Mouse (Mus musculus) hindbrain, postnatal 0 days (tissue): ENCODE results near the gene Reln. TPM values are rescaled to one million over a fixed set of nuclear protein-coding genes. Genes with fewer than 3 reads are reported as not detected.

Experiments
- ATAC-seq: fragments of 200-750 bp; cut with Nextera tagmentation; 2 replicates; pipeline ENCODE4 v1.8.0; 2017; ENCODE audit warnings: mild to moderate bottlenecking, moderate TSS enrichment, moderate library complexity
- DNase-seq: peaks from one replicate; pipeline ENCODE4 v3.0.0-alpha.2; 2015; ENCODE audit warnings: low spot score
- H3K27ac ChIP-seq: fragments of 300-500 bp; sonication (generic); 2 replicates; pipeline ENCODE4 v1.5.1; 2014; ENCODE audit warnings: mild to moderate bottlenecking
- H3K27me3 ChIP-seq: fragments of 300-500 bp; sonication (generic); 2 replicates; pipeline ENCODE4 v1.6.1; 2014; ENCODE audit warnings: low read length, mixed read lengths; ENCODE audit not compliant: insufficient read depth
- H3K36me3 ChIP-seq: fragments of 300-500 bp; sonication (generic); 2 replicates; pipeline ENCODE4 v1.6.1; 2014; ENCODE audit warnings: low read length, mixed read lengths; ENCODE audit not compliant: insufficient read depth
- H3K4me1 ChIP-seq: fragments of 300-500 bp; sonication (generic); 2 replicates; pipeline ENCODE4 v1.6.1; 2014; ENCODE audit warnings: antibody characterized with exemption, low read length, mixed read lengths; ENCODE audit not compliant: insufficient read depth
- H3K4me2 ChIP-seq: fragments of 300-500 bp; sonication (generic); 2 replicates; pipeline ENCODE4 v1.6.1; 2014; ENCODE audit warnings: low read depth, mild to moderate bottlenecking, low read length, moderate library complexity, mixed read lengths
- H3K4me3 ChIP-seq: fragments of 300-500 bp; sonication (generic); 2 replicates; pipeline ENCODE4 v1.5.1; 2014; ENCODE audit warnings: low read length
- H3K9ac ChIP-seq: fragments of 300-500 bp; sonication (generic); replicated peaks from 2 replicates; pipeline ENCODE4 v1.6.1; 2014; ENCODE audit warnings: mild to moderate bottlenecking, low read length, moderate library complexity, mixed read lengths
- H3K9me3 ChIP-seq: fragments of 300-500 bp; sonication (generic); 2 replicates; pipeline ENCODE4 v1.6.1; 2016; ENCODE audit warnings: low read length, mixed read lengths
- CTCF ChIP-seq: IDR thresholded peaks from 2 replicates; pipeline ENCODE4 v1.5.1; 2016; ENCODE audit warnings: antibody characterized with exemption, control low read depth, low read depth
- WGBS: fragments of 180-500 bp; shearing (Covaris S2); extraction: QIAGEN DNeasy Blood & Tissue Kit; methylation state at CpG from one replicate; pipeline ENCODE4 v1.1.7; 2014; 5-methylcytosine and 5-hydroxymethylcytosine counted together
- polyA plus RNA-seq: library from polyadenylated mRNA; unstranded; fragments of >200 nt; fragmentation: Nextera tagmentation; extraction: Ambion mirVana; gene quantifications from 2 replicates; pipeline ENCODE4 v1.2.1, GENCODE M21; 2015
- total RNA-seq: library from RNA; depleted of rRNA; stranded (reverse); fragments of >200 nt; gene quantifications from 2 replicates; pipeline ENCODE4 v1.2.3, GENCODE M21; 2014

The Reln gene
- total and polyA plus RNA-seq, 2 experiments from 2014 or later = 41.9 to 226 TPM

- 19% methylated on average over 5 of the region's 5 CpGs for WGBS
- Histone ChIP-seq H3K27me3 (no peaks in the 10 kb centered on the region), H3K36me3 (no peaks in the 10 kb centered on the region), H3K9ac (no peak overlapping the region), H3K4me2 (no peak overlapping the region), H3K4me3 (no peak overlapping the region), H3K4me1 (no peaks in the 10 kb centered on the region), H3K9me3 (no peaks in the 10 kb centered on the region), H3K27ac (no peak overlapping the region)
- no peak for TF ChIP-seq CTCF
- DNase-seq (peak; percentile 24), ATAC-seq (no peak)
Measured at GRCm38 (mm10) chr5:21973266-21974010, 371.1 kb downstream of the Reln start.

GRCm38 (mm10) chr5:21961796-21962195 is 382.7 kb downstream of the Reln start:
- Histone ChIP-seq H3K36me3 (no peaks in the 10 kb centered on the region), H3K27me3 (no peaks in the 10 kb centered on the region), H3K9me3 (no peaks in the 10 kb centered on the region), H3K4me1 (no peaks in the 10 kb centered on the region), H3K4me2 (no peak overlapping the region), H3K27ac (no peak overlapping the region), H3K9ac (no peak overlapping the region), H3K4me3 (no peak overlapping the region)
- TF ChIP-seq CTCF = no peak
- ATAC-seq (no peak), DNase-seq (no peak)
- 97% methylated on average over 1 of the region's 1 CpGs for WGBS

DNA sequence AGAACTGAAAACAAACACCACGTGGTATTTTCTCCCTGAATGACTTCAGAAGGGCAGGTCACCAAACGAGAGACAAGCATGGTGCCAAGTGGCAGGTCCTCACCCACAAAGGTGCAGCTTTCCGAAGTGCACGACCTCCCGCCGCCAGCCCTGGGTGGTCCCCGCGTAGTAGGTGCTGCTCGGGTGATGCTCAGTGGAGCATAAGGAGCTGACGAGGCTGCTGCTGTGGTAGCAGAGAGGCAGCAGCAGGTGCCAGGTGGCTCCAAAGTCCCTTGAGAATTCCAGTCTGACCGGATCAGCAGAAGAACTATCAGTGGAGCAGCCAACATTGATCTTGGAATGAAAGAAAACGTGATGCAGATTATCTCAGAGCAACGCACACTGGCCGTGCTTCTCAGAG is 384.4 kb downstream of the Reln start:
- Histone ChIP-seq H3K4me1 (no peaks in the 10 kb centered on the region), H3K9me3 (no peaks in the 10 kb centered on the region), H3K9ac (no peak overlapping the region), H3K4me3 (no peak overlapping the region), H3K4me2 (no peak overlapping the region), H3K27me3 (no peaks in the 10 kb centered on the region), H3K36me3 (no peaks in the 10 kb centered on the region), H3K27ac (no peak overlapping the region)
- WGBS = 57% methylated on average over 14 of the region's 14 CpGs
- no peak for TF ChIP-seq CTCF
- DNase-seq (peak; percentile 33), ATAC-seq (no peak)

DNA sequence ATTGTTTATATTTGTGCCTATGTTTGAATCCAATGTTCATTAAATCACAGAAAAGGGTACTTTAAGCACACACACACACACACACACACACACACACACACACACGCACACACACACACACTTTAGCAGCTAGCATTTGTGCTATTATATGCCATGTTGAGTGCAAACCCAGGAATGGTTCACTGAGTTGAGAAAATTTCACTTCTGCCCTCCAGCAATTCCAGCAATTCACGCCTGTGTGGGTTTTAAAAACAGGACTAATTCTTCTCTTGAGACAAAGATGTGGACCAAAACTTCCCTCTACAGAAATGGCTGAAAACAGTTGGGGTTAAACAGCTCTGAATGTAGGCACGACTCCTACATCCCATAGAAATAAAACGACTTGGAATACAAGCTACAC is 386.9 kb downstream of the Reln start:
- no peaks in the 10 kb centered on the region for H3K9me3 ChIP-seq
- WGBS = 69% methylated on average over 4 of the region's 4 CpGs
- H3K27ac ChIP-seq = no peak overlapping the region
- ATAC-seq (no peak), DNase-seq (no peak)
- no peaks in the 10 kb centered on the region for H3K36me3 ChIP-seq
- H3K27me3 ChIP-seq = no peaks in the 10 kb centered on the region
- H3K4me2 ChIP-seq = no peak overlapping the region
- TF ChIP-seq CTCF = no peak
- H3K9ac ChIP-seq = no peak overlapping the region
- H3K4me1 ChIP-seq = no peaks in the 10 kb centered on the region
- H3K4me3 ChIP-seq = no peak overlapping the region

DNA sequence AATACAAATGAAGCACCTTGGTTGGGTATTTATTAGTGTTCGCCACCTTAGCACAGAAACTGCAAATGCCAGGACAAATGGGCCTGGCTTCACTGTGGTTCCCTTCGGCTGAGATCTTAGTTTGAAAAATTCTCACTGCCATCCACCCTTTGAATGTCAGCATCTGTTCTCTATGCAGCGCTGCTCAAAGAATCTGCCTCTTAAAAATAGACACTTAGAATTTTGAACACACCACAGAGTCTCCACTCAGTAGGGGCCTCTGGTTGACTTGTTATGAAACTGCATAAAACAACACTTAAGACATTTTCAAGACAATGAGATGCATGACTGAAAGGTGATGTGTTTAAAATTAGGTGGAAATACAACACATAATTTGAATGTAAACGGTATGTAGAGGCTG is 387.4 kb downstream of the Reln start:
- Histone ChIP-seq H3K9ac (no peak overlapping the region), H3K9me3 (no peaks in the 10 kb centered on the region), H3K36me3 (no peaks in the 10 kb centered on the region), H3K27me3 (no peaks in the 10 kb centered on the region), H3K4me2 (no peak overlapping the region), H3K4me3 (no peak overlapping the region), H3K4me1 (no peaks in the 10 kb centered on the region), H3K27ac (no peak overlapping the region)
- TF ChIP-seq CTCF = no peak
- no peak for DNase-seq
- 77% methylated on average over 4 of the region's 4 CpGs for WGBS
- no peak for ATAC-seq

- H3K4me3 ChIP-seq = no peak overlapping the region
- ATAC-seq = peak; percentile 67
- 50% methylated on average over 7 of the region's 7 CpGs for WGBS
- no peaks in the 10 kb centered on the region for H3K36me3 ChIP-seq
- no peak for TF ChIP-seq CTCF
- DNase-seq = peak; percentile 48
- no peaks in the 10 kb centered on the region for H3K27me3 ChIP-seq
- H3K4me1 ChIP-seq = no peaks in the 10 kb centered on the region
- no peaks in the 10 kb centered on the region for H3K9me3 ChIP-seq
- no peak overlapping the region for H3K4me2 ChIP-seq
- peak overlapping the region; percentile 59; the same call in 1 of the 2 replicates for H3K27ac ChIP-seq
- no peak overlapping the region for H3K9ac ChIP-seq
Measured at GRCm38 (mm10) chr5:21949507-21949897, 395.0 kb downstream of the Reln start.
